ENCODE assay signal across 15 mouse cellular contexts in the genomic region with DNA sequence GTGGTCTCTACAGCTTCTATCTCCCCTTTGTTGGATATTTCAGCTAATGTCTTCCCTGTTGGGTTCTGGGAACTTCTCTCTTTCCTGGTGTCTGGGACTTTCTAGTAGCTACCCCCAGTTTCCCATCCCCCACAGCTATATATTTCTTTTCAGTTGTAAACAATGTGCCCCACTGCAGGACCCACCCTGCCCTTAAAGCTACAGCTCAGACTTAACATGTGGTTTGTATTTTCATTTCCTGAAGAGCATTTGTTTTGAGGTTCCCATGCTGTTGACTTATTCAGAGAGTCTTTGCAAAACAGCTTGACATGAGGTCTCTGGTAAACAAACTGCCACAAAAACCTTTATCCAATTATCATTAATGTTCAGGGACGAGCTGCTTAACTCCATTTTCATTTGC.
"Had no signal": no experiment of that assay in that cellular context is flagged by ENCODE, and none has a peak within 500 bp of the region (broad histone marks: within the 10 kb centered on the region; RNA-seq: fewer than 3 reads in every experiment).

No protein-coding gene starts in this region.

- H3K4me3 ChIP-seq: limb, embryonic 12.5 days; liver, embryonic 13.5 days; lung, embryonic 15.5 days; midbrain, embryonic 10.5 days; myocyte; neural tube, embryonic 15.5 days had no signal

- H3K4me1 ChIP-seq: neural tube, embryonic 15.5 days had no signal

- H3K27me3 ChIP-seq: limb, embryonic 12.5 days; liver, embryonic 13.5 days; lung, embryonic 15.5 days; neural tube, embryonic 15.5 days had no signal

- H3K4me2 ChIP-seq: limb, embryonic 12.5 days; liver, embryonic 13.5 days; lung, embryonic 15.5 days; neural tube, embryonic 15.5 days had no signal

- H3K9me3 ChIP-seq: limb, embryonic 12.5 days; liver, embryonic 13.5 days; lung, embryonic 15.5 days; midbrain, embryonic 10.5 days; neural tube, embryonic 15.5 days had no signal

- ATAC-seq: liver, postnatal 0 days had no signal

- H3K27ac ChIP-seq: limb, embryonic 12.5 days; liver, embryonic 13.5 days; lung, embryonic 15.5 days; midbrain, embryonic 10.5 days; neural tube, embryonic 15.5 days had no signal

- H3K9ac ChIP-seq: limb, embryonic 12.5 days; liver, embryonic 13.5 days; liver, postnatal 0 days; lung, embryonic 15.5 days; neural tube, embryonic 15.5 days had no signal

- H3K36me3 ChIP-seq: limb, embryonic 12.5 days; liver, embryonic 13.5 days; lung, embryonic 15.5 days; midbrain, embryonic 10.5 days; neural tube, embryonic 15.5 days had no signal

- DNase-seq: kidney, postnatal 25 days; layer of hippocampus, postnatal 36 days; liver; liver, embryonic 13.5 days; liver, postnatal 0 days; midbrain, embryonic 14.5 days; right cerebral cortex, adult 18-20 months; right cerebral cortex, postnatal 25 days; thymus, adult 18-20 months; thymus, postnatal 25 days had no signal
